Mouse (Mus musculus): ENCODE results near the gene Cdkal1.

Gene Cdkal1

GRCm38 (mm10) chr13:29203426-29203825 lies 652.0 kb downstream of the Cdkal1 start:
- in situ Hi-C loops (cut with MboI, MseI) = no loop called here

GRCm38 (mm10) chr13:29202562-29202961 lies 652.9 kb downstream of the Cdkal1 start:
- in situ Hi-C loops (cut with MboI, MseI) = no loop called here

- in situ Hi-C loops (cut with MboI, MseI) = no loop called here
Observed at GRCm38 (mm10) chr13:29199679-29200078, 655.8 kb downstream of the Cdkal1 start.

GRCm38 (mm10) chr13:29196798-29197498 lies 658.5 kb downstream of the Cdkal1 start:
- in situ Hi-C loops (cut with MboI, MseI) = no loop called here

DNA sequence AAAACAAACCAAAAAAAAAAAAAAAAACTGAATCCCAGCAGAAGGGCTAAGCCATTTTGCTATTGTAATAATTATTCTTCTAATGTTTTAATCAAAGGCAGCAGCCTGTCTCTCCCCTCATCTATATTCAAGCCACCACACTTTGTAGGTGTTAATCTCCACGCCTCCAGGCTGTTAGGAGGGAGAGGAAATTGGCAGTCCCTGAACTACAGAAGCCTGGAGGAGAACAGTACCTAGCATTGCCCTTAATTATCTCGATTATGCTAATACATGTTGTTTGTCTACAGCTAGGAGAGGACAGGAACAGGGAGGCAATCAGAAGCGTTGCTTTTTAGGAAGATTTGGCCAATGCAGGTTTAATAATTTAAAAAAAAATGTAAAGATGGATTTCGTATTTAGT lies 659.8 kb downstream of the Cdkal1 start:
- in situ Hi-C loops (cut with MboI, MseI) = no loop called here

- in situ Hi-C loops (cut with MboI, MseI) = loop anchor here in 1 of 2 experiments (5.0 kb wide), 1 partner anchor 67 kb away; no protein-coding TSS in a partner anchor
Observed at GRCm38 (mm10) chr13:29194946-29195345, 660.5 kb downstream of the Cdkal1 start.

DNA sequence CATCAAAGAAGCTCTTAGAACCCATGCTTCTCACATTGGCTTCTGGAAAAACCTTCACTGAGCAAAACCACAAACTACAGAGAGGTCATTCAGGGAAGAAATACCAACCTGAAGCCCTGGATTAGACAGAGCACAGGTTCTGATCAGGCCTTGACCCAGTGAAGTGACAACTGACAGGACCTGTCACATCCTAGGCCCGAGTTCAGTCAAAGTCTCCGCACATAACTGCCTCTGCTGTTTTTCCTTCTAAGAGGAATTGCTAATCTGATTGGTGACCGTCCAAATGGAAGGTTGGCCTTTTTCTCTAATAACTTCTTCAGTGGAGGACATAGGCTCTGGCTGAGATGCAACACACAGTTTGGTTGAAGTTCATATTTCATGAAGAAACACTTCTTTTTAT lies 662.8 kb downstream of the Cdkal1 start:
- in situ Hi-C loops (cut with MboI, MseI) = loop anchor here in 1 of 2 experiments (5.0 kb wide), 1 partner anchor 70 kb away; no protein-coding TSS in a partner anchor

DNA sequence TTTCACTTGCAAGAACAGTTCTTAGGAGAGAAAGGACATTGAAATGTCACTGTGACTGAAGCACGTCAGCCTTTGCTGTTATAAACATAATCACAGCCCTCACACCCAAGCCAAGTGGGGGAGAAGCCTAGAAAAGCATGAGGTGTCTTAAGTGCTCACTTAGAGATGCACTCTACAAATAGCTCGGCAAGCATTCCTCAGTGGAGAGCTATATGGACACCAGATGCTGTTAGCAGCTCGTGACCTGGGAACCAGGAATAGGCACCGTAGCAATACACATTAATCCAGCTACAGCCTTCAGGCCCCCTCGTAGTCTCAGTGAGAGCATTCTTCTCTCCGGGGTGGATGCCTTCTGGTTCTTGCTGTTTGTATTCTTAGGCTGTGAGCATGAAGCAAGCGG lies 664.9 kb downstream of the Cdkal1 start:
- in situ Hi-C loops (cut with MboI, MseI) = loop anchor here in 1 of 2 experiments (5.0 kb wide), 1 partner anchor 72 kb away; no protein-coding TSS in a partner anchor

GRCm38 (mm10) chr13:29186748-29187147 lies 668.7 kb downstream of the Cdkal1 start:
- in situ Hi-C loops (cut with MboI, MseI) = no loop called here

- in situ Hi-C loops (cut with MboI, MseI) = no loop called here
Observed at GRCm38 (mm10) chr13:29185545-29185944, 669.9 kb downstream of the Cdkal1 start.

DNA sequence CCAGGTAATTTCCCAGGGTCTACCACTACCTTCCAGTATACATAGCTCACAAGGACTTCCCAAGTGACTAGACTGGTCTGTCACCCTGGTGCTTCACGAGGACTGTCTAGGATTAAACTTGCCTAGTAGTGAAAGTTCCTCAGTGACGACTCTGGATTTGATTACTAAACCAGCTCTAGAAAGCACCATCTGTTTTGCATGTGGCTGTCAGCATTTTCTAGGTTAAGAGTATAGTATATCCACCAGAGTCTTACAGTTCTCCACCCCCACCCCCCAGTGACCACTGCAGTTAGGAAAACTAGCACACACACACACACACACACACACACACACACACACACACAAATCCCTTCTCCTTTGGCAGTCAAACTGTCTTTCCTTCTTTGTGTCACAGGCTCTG lies 670.9 kb downstream of the Cdkal1 start:
- in situ Hi-C loops (cut with MboI, MseI) = no loop called here

GRCm38 (mm10) chr13:29179861-29180260 lies 675.6 kb downstream of the Cdkal1 start:
- in situ Hi-C loops (cut with MboI, MseI) = no loop called here

GRCm38 (mm10) chr13:29179260-29179659 lies 676.2 kb downstream of the Cdkal1 start:
- in situ Hi-C loops (cut with MboI, MseI) = no loop called here

DNA sequence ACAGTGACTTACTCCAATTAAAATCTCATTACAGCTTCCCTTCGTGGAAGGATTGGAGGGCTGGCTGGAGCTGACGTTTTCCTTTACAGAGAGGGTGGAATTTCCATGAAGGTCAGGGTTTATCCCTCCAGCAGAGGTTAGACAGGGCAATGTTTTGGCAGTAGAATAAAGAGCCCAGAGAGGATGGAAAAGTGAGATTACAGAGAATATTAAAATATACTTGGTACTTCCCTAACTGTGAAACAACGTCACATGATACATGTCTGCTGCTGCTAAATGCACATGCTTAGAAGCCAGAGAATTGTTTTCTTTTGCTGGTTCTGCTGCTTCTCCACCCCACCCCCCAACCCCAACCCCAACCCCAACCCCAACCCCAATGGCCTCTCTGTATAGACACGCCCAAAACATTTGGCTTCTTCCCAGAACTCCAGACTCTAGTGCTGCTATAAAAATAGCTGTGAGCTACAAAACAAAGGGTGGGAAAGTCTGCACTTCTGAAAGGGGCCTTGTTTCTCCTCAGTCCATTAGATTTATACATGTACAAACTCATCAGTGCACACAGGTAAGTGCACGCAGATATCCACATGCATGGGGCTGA lies 677.5 kb downstream of the Cdkal1 start:
- in situ Hi-C loops (cut with MboI, MseI) = no loop called here

GRCm38 (mm10) chr13:29169356-29169755 lies 686.1 kb downstream of the Cdkal1 start:
- in situ Hi-C loops (cut with MboI, MseI) = no loop called here

DNA sequence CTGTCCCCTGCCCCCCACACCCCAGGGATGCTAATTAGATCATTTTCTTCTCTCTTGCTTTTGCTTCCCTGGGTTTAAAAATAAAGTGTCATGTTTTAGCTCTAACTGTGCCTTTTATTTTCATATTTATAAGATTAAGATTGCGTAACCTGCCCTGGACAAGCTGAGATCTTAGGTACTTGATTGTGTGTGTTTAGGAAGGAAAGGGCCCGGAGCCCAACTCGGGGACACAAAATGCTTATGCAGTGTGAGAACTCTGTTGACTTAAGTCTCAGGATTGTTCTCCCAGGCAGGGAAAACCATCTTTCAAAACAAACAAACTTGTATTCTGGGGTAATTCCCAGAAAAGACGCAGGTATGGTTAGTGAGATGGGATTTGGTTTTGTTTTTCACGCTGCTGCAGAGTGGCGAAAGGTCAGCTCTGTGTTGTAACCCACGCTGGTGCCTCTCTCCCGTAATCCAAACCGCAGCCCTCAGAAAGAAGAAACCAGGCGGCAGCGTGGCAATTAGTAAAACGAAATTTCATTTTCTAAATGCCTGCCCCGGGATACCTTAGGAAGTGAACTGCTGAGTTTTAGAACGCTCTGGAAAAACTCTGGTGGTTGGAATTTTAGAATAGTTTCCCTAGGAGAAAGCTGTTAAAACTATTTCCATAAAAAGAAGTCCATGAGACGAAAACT lies 690.5 kb downstream of the Cdkal1 start:
- in situ Hi-C loops (cut with MboI, MseI) = no loop called here

DNA sequence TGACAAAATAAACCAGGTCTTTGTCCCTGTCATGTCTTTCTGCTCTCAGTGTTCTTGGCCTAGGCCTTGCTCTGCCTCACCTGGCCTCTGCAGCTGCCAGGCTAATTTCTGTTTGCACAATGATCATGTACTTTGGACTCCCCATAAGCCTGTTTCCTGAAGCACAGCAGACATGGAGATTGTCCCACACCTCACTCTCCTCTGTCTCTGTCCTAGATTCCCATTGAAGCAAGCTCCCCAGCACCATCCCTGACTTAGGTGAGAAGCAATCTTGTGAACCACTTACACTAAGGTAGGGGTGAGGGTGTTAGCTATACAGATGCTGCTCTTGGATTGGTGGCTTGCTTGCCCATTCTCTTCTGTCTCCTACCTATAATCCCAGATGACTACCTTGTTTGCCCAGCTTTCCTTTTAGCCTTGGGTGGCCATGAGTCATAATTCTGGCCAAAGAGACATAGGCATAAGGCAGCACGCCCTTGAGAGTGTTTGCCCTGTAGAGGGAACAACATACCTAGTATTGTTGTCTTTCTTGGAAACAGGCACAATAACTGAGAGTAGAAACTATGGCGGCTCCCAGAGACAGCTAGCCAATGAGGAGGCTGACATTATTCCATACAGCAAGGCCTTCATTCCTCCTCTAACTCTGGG lies 692.5 kb downstream of the Cdkal1 start:
- in situ Hi-C loops (cut with MboI, MseI) = no loop called here

GRCm38 (mm10) chr13:29162444-29162843 lies 693.0 kb downstream of the Cdkal1 start:
- in situ Hi-C loops (cut with MboI, MseI) = no loop called here

DNA sequence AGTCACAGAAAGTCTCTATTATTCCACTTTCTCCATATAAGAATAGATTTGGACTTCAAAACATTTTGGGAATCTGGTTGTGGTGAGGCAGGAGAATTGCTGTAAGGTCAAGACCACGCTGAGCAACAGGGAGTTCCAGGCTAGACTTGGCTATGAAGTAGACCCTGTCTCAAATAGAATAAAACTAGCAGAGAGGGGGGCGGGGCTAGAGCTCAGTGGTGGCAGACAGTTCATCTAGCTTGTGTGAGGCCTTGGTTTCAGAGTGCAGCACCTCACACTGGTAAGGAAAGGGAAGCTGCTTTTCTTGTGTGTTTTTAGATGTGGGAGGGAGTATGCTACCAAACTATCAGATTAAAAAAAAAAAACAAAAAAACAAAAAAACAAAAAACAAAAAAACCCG lies 694.0 kb downstream of the Cdkal1 start:
- in situ Hi-C loops (cut with MboI, MseI) = no loop called here

- in situ Hi-C loops (cut with MboI, MseI) = no loop called here
Observed at GRCm38 (mm10) chr13:29156703-29157102, 698.8 kb downstream of the Cdkal1 start.

- in situ Hi-C loops (cut with MboI, MseI) = no loop called here
Observed at GRCm38 (mm10) chr13:29155297-29155696, 700.2 kb downstream of the Cdkal1 start.

GRCm38 (mm10) chr13:29150120-29150519 lies 705.4 kb downstream of the Cdkal1 start:
- in situ Hi-C loops (cut with MboI, MseI) = no loop called here
